Mouse (Mus musculus) intestine, postnatal 0 days (tissue): Measurements from ENCODE around the gene Arhgap17. TPM values are rescaled to one million over a fixed set of nuclear protein-coding genes. Genes with fewer than 3 reads are reported as not detected.

Experiments
- ATAC-seq: fragments of 200-750 bp; cut with Nextera tagmentation; 2 replicates; pipeline ENCODE4 v1.8.0; 2017; ENCODE audit warnings: mild to moderate bottlenecking, moderate TSS enrichment, moderate library complexity
- H3K27ac ChIP-seq: fragments of 300-500 bp; sonication (generic); 2 replicates; pipeline ENCODE4 v1.5.1; 2014; ENCODE audit warnings: mild to moderate bottlenecking, low read depth, low read length, moderate library complexity
- H3K27me3 ChIP-seq: fragments of 300-500 bp; sonication (generic); replicated peaks from 2 replicates; pipeline ENCODE4 v1.6.1; 2014; ENCODE audit warnings: low read length, mixed read lengths; ENCODE audit not compliant: control insufficient read depth, insufficient read depth
- H3K36me3 ChIP-seq: fragments of 300-500 bp; sonication (generic); 2 replicates; pipeline ENCODE4 v1.6.1; 2014; ENCODE audit warnings: mild to moderate bottlenecking, moderate library complexity; ENCODE audit not compliant: control insufficient read depth, insufficient read depth
- H3K4me1 ChIP-seq: fragments of 300-500 bp; sonication (generic); replicated peaks from 2 replicates; pipeline ENCODE4 v1.6.1; 2014; ENCODE audit warnings: antibody characterized with exemption, low read length, mixed read lengths; ENCODE audit not compliant: control insufficient read depth, insufficient read depth
- H3K4me2 ChIP-seq: fragments of 300-500 bp; sonication (generic); replicated peaks from 2 replicates; pipeline ENCODE4 v1.6.1; 2014; ENCODE audit warnings: low read depth, mild to moderate bottlenecking, moderate library complexity
- H3K4me3 ChIP-seq: fragments of 300-500 bp; sonication (generic); 2 replicates; pipeline ENCODE4 v1.5.1; 2014; ENCODE audit warnings: low read depth, low read length
- H3K9ac ChIP-seq: fragments of 300-500 bp; sonication (generic); 2 replicates; pipeline ENCODE4 v1.6.1; 2014; ENCODE audit warnings: mild to moderate bottlenecking, low read depth, low read length
- H3K9me3 ChIP-seq: fragments of 300-500 bp; sonication (generic); 2 replicates; pipeline ENCODE4 v1.6.1; 2016; ENCODE audit warnings: mixed run types; ENCODE audit not compliant: control insufficient read depth
- CTCF ChIP-seq: sonication (generic); IDR thresholded peaks from 2 replicates; pipeline ENCODE4 v1.5.1; 2016; ENCODE audit warnings: low read depth, mild to moderate bottlenecking, control low read depth, antibody characterized with exemption, moderate library complexity
- WGBS: fragments of 180-500 bp; shearing (Covaris S2); extraction: QIAGEN DNeasy Blood & Tissue Kit; methylation state at CpG from one replicate; pipeline ENCODE4 v1.1.7; 2014; 5-methylcytosine and 5-hydroxymethylcytosine counted together
- polyA plus RNA-seq: library from polyadenylated mRNA; unstranded; fragments of >200 nt; fragmentation: Nextera tagmentation; extraction: Ambion mirVana; gene quantifications from 2 replicates; pipeline ENCODE4 v1.2.1, GENCODE M21; 2015

The Arhgap17 gene
- polyA plus RNA-seq, 1 experiment from 2014 or later: 18.0 TPM

DNA sequence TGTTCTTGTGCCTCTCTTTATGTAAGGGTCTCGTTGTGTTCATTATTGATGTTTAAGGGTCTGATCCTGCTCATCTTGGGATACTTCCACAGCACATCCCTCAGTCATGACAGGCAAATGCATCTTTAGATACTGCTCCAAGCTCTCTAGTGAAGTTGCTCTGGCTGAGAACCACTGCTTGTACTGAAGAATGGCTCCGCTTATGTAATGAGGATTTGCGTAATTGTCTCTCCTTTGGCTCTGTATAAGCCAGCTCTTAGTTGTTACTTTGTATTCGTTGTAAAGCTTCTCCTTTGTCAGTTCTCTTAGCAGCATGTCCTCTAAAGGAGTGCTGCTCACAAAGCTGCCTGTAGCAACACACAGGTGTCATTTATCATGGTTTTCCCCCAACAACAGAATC, 37.3 kb upstream of the Arhgap17 start:
- H3K9me3 ChIP-seq: no peaks in the 10 kb centered on the region
- no peak overlapping the region for H3K4me3 ChIP-seq
- H3K4me2 ChIP-seq: no peak overlapping the region
- 86% methylated on average over 4 of the region's 4 CpGs for WGBS
- H3K4me1 ChIP-seq: no peaks in the 10 kb centered on the region
- no peaks in the 10 kb centered on the region for H3K27me3 ChIP-seq
- TF ChIP-seq CTCF: no peak
- no peak for ATAC-seq
- H3K27ac ChIP-seq: no peak overlapping the region
- peaks cover 35% of the 10 kb centered on the region for H3K36me3 ChIP-seq
- no peak overlapping the region for H3K9ac ChIP-seq

DNA sequence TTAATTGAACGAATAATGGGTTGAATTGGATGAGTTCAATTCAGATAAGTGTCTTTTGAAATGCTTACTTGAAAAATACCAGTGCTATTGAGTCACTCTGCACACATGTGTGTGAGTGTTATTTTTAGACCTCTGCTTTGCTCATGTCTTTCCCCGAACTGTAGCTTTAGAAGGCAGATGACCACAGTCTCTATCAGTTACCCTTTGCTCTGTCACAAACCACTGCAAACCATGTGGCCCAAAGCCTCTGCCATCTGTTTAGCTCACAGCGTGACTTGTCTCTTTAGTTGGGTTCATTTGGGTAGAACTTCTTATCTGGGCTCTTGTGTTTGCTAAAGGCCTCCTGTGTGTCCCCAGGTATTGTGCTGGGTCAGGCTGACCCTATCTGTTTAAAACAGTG, 35.9 kb upstream of the Arhgap17 start:
- peaks cover 36% of the 10 kb centered on the region for H3K36me3 ChIP-seq
- TF ChIP-seq CTCF: no peak

DNA sequence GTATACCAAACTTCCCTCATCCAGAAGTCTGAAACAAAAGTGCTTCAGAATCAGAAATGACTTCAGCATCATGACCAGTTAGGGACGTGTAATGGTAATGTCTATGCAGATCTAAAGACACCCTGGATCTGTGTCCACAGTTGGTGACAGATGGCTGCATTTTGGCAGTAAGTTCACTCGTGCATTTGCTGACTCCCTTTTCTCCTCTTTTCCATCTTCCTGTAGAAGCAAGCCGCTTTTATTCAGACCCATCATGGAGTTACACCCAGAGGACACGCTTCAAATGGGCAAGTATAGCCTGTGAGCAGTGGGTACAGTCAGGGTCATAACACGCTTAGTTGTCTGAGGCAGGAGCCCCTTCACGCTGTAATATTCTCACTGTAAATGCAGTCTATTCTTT, 34.5 kb upstream of the Arhgap17 start:
- Histone ChIP-seq H3K4me2 (no peak overlapping the region), H3K4me3 (no peak overlapping the region), H3K27me3 (no peaks in the 10 kb centered on the region), H3K27ac (no peak overlapping the region), H3K9me3 (no peaks in the 10 kb centered on the region), H3K9ac (no peak overlapping the region), H3K36me3 (peaks cover 36% of the 10 kb centered on the region), H3K4me1 (no peaks in the 10 kb centered on the region)
- ATAC-seq: no peak
- no peak for TF ChIP-seq CTCF
- 92% methylated on average over 6 of the region's 6 CpGs for WGBS

More for the DNA sequence above, 35.9 kb upstream of the Arhgap17 start:
- Histone ChIP-seq H3K4me1 (no peaks in the 10 kb centered on the region), H3K4me2 (no peak overlapping the region), H3K27ac (no peak overlapping the region), H3K4me3 (no peak overlapping the region), H3K9me3 (no peaks in the 10 kb centered on the region), H3K9ac (no peak overlapping the region), H3K27me3 (no peaks in the 10 kb centered on the region)
- ATAC-seq: no peak
- 52% methylated on average over 3 of the region's 3 CpGs for WGBS

DNA sequence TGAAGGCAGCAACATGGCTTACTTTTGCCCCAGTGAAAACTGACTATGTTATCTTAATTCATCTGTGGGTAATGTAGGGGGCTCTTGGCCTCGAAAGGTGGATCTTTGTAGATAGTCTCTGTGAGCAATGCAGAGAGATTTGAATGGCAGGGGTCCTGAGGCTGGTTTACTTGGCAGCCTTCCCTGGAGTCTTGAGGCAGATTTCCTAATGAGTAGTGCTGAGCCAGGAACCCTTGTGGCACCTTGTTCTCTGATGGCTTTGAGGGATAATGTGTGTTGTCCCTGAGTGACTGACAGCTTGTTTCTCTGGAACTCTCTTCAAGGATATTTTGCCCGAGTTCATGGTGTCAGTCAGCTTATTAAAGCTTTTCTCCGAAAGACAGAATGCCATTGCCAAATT, 31.4 kb upstream of the Arhgap17 start:
- peaks cover 33% of the 10 kb centered on the region for H3K36me3 ChIP-seq
- no peak overlapping the region for H3K4me3 ChIP-seq
- no peaks in the 10 kb centered on the region for H3K9me3 ChIP-seq
- H3K27me3 ChIP-seq: no peaks in the 10 kb centered on the region
- WGBS: 89% methylated on average over 3 of the region's 3 CpGs
- TF ChIP-seq CTCF: no peak
- no peak for ATAC-seq
- H3K4me2 ChIP-seq: no peak overlapping the region
- no peak overlapping the region for H3K9ac ChIP-seq
- no peak overlapping the region for H3K27ac ChIP-seq
- H3K4me1 ChIP-seq: no peaks in the 10 kb centered on the region

DNA sequence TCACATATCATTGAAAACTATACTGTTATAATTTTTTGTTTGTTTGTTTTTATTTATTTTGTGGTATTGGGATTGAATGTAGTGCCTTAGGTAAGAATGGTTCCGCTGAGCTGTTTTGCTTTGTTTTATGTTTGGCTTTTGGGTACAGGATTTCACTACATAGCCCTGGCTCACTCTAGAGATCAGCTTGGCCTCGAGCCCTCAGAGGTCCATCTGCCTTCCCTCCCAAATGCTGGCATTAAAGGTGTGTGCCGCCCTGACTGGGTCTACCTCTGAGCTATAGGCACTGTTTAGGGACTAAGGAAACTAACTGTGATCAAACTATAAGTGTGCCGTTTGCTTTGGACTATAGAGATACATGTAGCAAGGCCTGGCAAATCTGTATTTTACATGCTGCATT, 29.6 kb upstream of the Arhgap17 start:
- no peak overlapping the region for H3K27ac ChIP-seq
- no peak for ATAC-seq
- no peaks in the 10 kb centered on the region for H3K27me3 ChIP-seq
- no peak overlapping the region for H3K4me3 ChIP-seq
- H3K4me1 ChIP-seq: no peaks in the 10 kb centered on the region
- H3K4me2 ChIP-seq: no peak overlapping the region
- peaks cover 23% of the 10 kb centered on the region for H3K36me3 ChIP-seq
- 80% methylated on average over 4 of the region's 4 CpGs for WGBS
- no peaks in the 10 kb centered on the region for H3K9me3 ChIP-seq
- H3K9ac ChIP-seq: no peak overlapping the region
- TF ChIP-seq CTCF: no peak

DNA sequence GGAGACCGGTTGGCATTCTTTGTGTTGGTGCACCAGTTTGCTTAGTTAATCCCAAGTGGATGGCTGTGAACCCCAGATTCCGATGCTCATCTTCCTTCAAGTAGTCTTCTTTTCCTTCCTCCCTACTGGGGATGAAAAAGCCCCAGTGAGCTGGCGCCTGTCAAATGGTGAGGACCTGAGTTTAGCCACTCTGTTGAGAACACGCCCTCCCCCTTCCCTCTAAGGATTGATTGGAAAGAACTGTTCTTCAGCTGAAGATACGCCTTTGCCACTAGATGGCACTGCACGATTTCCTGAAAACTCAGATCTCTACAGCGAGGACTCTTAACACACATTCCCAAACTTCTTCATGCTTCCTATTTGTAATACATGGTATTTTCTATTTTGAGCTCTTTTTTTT, 29.1 kb upstream of the Arhgap17 start:
- H3K27me3 ChIP-seq: no peaks in the 10 kb centered on the region
- no peak for ATAC-seq
- peak; percentile 89 for TF ChIP-seq CTCF

DNA sequence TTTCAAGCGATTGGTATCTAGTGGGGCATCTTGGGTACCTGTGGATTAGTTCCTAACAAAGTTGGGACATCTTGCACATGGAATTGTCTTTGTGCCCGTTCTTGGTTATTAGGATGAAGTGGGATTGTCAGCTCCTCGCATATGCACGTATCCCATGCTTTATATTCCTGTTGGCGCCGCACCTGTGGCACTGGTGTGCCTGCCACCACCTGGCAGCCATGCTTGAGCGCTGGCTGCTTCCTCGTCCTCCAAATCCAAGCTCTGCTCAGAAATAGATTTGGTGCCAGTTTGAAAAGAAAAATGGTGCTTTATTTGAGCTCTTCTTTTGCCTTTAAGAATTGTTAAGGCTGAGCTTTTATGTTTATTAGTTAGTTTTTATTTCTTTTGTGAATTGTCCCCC, 28.2 kb upstream of the Arhgap17 start:
- no peak overlapping the region for H3K4me3 ChIP-seq
- TF ChIP-seq CTCF: no peak
- H3K9ac ChIP-seq: no peak overlapping the region
- H3K27ac ChIP-seq: no peak overlapping the region
- no peaks in the 10 kb centered on the region for H3K4me1 ChIP-seq
- no peaks in the 10 kb centered on the region for H3K27me3 ChIP-seq
- ATAC-seq: no peak
- peaks cover 17% of the 10 kb centered on the region for H3K36me3 ChIP-seq
- 91% methylated on average over 8 of the region's 8 CpGs for WGBS
- no peaks in the 10 kb centered on the region for H3K9me3 ChIP-seq
- H3K4me2 ChIP-seq: no peak overlapping the region; the same call in 1 of the 2 replicates

More for the DNA sequence above, 29.1 kb upstream of the Arhgap17 start:
- H3K27ac ChIP-seq: no peak overlapping the region
- H3K9ac ChIP-seq: no peak overlapping the region
- WGBS: 24% methylated on average over 7 of the region's 7 CpGs
- H3K4me3 ChIP-seq: no peak overlapping the region
- H3K36me3 ChIP-seq: peaks cover 19% of the 10 kb centered on the region
- no peak overlapping the region for H3K4me2 ChIP-seq
- H3K9me3 ChIP-seq: no peaks in the 10 kb centered on the region
- H3K4me1 ChIP-seq: no peaks in the 10 kb centered on the region
